Mouse (Mus musculus): ENCODE measurements around the gene Brf1. TPM values are rescaled to one million over a fixed set of nuclear protein-coding genes. Genes with fewer than 3 reads are reported as not detected.
A peak's percentile ranks its signal among the peaks of the same experiment; 100 is the strongest.

Gene Brf1
- polyA plus RNA-seq, 1 experiment from 2014 or later = 67.3 TPM

- Histone ChIP-seq H3K9ac (replicated peaks) (peak overlapping the region; percentile 98), H3K27ac (replicated peaks) (peak overlapping the region; percentile 78), H3K4me2 (replicated peaks) (peak overlapping the region; percentile 81), H3K4me3 (peak overlapping the region; percentile 100), H3K4me1 (peaks cover 39% of the 10 kb centered on the region), H3K9me3 (no peaks in the 10 kb centered on the region), H3K36me3 (no peaks in the 10 kb centered on the region), H3K27me3 (no peaks in the 10 kb centered on the region)
- WGBS = 1% methylated on average over 55 of the region's 64 CpGs
- peak; percentile 45 for ATAC-seq (replicated peaks)
Measured at GRCm38 (mm10) chr12:113014561-113015556, 14.4 kb upstream of the Brf1 start.

- peak; percentile 89 for ATAC-seq (replicated peaks)
- peaks cover 39% of the 10 kb centered on the region for H3K4me1 ChIP-seq
Measured at GRCm38 (mm10) chr12:113013604-113014558, 13.4 kb upstream of the Brf1 start, which contains the start of gene Pacs2. Gene Pacs2, plus strand, starts transcription at chr12:113014508.

GRCm38 (mm10) chr12:113013021-113013491 lies 12.6 kb upstream of the Brf1 start:
- H3K27ac ChIP-seq (replicated peaks) = peak overlapping the region; percentile 94
- WGBS = 59% methylated on average over 3 of the region's 3 CpGs
- H3K36me3 ChIP-seq = no peaks in the 10 kb centered on the region
- no peaks in the 10 kb centered on the region for H3K27me3 ChIP-seq
- H3K9ac ChIP-seq (replicated peaks) = peak overlapping the region; percentile 92; the same call in 1 of the 2 replicates
- H3K4me2 ChIP-seq (replicated peaks) = no peak overlapping the region
- no peak overlapping the region for H3K4me3 ChIP-seq
- H3K4me1 ChIP-seq = peaks cover 39% of the 10 kb centered on the region
- ATAC-seq (replicated peaks) = no peak
- no peaks in the 10 kb centered on the region for H3K9me3 ChIP-seq

More at GRCm38 (mm10) chr12:113013604-113014558, 13.4 kb upstream of the Brf1 start, which contains the start of gene Pacs2:
- 2% methylated on average over 83 of the region's 85 CpGs for WGBS
- Histone ChIP-seq H3K36me3 (no peaks in the 10 kb centered on the region), H3K9me3 (no peaks in the 10 kb centered on the region), H3K4me2 (replicated peaks) (peak within 1 kb of the TSS; percentile 81), H3K27ac (replicated peaks) (peak within 1 kb of the TSS; percentile 94), H3K27me3 (no peaks in the 10 kb centered on the region), H3K4me3 (peak within 1 kb of the TSS; percentile 100), H3K9ac (replicated peaks) (peak within 1 kb of the TSS; percentile 98)

GRCm38 (mm10) chr12:113012443-113012842 lies 11.9 kb upstream of the Brf1 start:
- no peak for ATAC-seq (replicated peaks)
- Histone ChIP-seq H3K4me3 (no peak overlapping the region), H3K27ac (replicated peaks) (peak overlapping the region; percentile 94; the same call in 1 of the 2 replicates), H3K4me1 (peaks cover 33% of the 10 kb centered on the region), H3K9me3 (no peaks in the 10 kb centered on the region), H3K36me3 (no peaks in the 10 kb centered on the region), H3K9ac (replicated peaks) (no peak overlapping the region), H3K4me2 (replicated peaks) (no peak overlapping the region), H3K27me3 (no peaks in the 10 kb centered on the region)
- whole genome bisulfite sequencing = 94% methylated on average over 5 of the region's 5 CpGs

- Histone ChIP-seq H3K9ac (replicated peaks) (no peak overlapping the region), H3K27me3 (no peaks in the 10 kb centered on the region), H3K27ac (replicated peaks) (no peak overlapping the region), H3K4me2 (replicated peaks) (no peak overlapping the region), H3K4me1 (peaks cover 28% of the 10 kb centered on the region), H3K9me3 (no peaks in the 10 kb centered on the region), H3K4me3 (no peak overlapping the region), H3K36me3 (no peaks in the 10 kb centered on the region)
- no peak for ATAC-seq (replicated peaks)
- 85% methylated on average over 6 of the region's 6 CpGs for WGBS
Measured at GRCm38 (mm10) chr12:113011702-113012360, 11.3 kb upstream of the Brf1 start.

DNA sequence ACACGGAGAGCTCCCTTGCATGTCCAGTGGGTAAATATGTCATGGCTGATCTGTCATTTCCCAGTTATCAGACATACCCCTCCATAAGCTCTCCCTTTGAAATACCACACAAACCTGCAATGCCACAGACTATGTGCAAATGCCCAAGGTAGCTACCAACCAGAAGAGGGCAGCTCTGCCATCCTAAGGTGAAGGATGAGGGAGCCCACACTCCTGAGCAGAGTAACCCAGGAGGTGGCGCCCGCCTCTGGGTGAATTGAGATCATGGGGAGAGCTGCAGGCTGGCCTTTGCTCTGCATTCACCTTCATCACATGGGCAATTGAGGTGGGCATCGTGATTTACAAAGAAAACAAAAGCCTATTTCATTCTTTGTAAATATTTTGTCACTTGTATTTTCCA lies 4.5 kb upstream of the Brf1 start:
- ATAC-seq (replicated peaks) = no peak
- WGBS = 33% methylated on average over 4 of the region's 4 CpGs

DNA sequence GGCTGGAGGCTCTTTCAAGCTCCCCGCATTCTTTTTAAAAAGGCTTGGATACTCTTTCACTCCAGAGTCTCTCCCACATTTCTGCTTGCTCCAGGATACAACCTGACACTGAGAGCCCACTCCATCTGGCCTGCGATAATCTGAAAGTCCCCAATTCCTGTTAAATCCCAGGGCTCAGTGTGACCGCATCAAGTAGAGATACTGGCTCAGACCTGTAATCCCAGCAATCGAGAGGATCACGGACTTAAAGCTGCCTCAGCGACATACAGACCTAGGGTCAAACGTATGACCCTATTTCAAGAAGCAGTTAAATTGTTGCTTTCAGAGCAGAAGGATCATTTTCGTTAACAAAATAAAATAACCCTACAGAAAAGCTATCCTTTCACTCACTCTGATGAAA lies 3.5 kb upstream of the Brf1 start:
- Histone ChIP-seq H3K4me1 (peaks cover 13% of the 10 kb centered on the region), H3K9ac (replicated peaks) (no peak overlapping the region), H3K4me2 (replicated peaks) (no peak overlapping the region), H3K27ac (replicated peaks) (no peak overlapping the region), H3K9me3 (no peaks in the 10 kb centered on the region), H3K4me3 (no peak overlapping the region), H3K36me3 (no peaks in the 10 kb centered on the region), H3K27me3 (no peaks in the 10 kb centered on the region)
- ATAC-seq (replicated peaks) = no peak
- WGBS = 84% methylated on average over 8 of the region's 8 CpGs

More for the DNA sequence above, 4.5 kb upstream of the Brf1 start:
- no peak overlapping the region for H3K9ac ChIP-seq (replicated peaks)
- no peaks in the 10 kb centered on the region for H3K9me3 ChIP-seq
- H3K27me3 ChIP-seq = no peaks in the 10 kb centered on the region
- no peak overlapping the region for H3K27ac ChIP-seq (replicated peaks)
- no peak overlapping the region for H3K4me3 ChIP-seq
- peaks cover 6% of the 10 kb centered on the region for H3K4me1 ChIP-seq
- H3K36me3 ChIP-seq = no peaks in the 10 kb centered on the region
- H3K4me2 ChIP-seq (replicated peaks) = no peak overlapping the region

GRCm38 (mm10) chr12:113002667-113003066 lies 2.2 kb upstream of the Brf1 start:
- Histone ChIP-seq H3K4me3 (no peak overlapping the region), H3K9ac (replicated peaks) (no peak overlapping the region), H3K36me3 (no peaks in the 10 kb centered on the region), H3K9me3 (no peaks in the 10 kb centered on the region), H3K27ac (replicated peaks) (no peak overlapping the region), H3K27me3 (no peaks in the 10 kb centered on the region), H3K4me2 (replicated peaks) (no peak overlapping the region), H3K4me1 (peaks cover 22% of the 10 kb centered on the region)
- 50% methylated on average over 2 of the region's 2 CpGs for WGBS
- ATAC-seq (replicated peaks) = no peak

DNA sequence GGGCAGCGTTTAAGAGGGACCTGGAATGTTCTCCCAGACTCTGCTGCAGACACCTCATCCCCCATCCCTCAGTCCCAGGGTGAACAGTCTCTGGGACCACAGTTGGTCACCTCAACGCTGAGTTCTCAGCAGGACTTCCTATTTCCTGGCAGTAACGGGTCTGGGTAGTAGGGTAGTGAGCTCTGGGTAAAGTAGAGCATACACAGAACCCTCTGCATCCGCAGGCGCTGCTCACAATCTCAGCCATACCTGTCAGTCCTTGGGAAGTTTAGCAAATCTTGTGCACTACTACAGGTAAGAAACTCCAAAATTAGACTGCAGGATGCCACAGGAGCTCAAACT lies 600 bp upstream of the Brf1 start:
- Histone ChIP-seq H3K4me1 (peaks cover 22% of the 10 kb centered on the region), H3K27me3 (no peaks in the 10 kb centered on the region), H3K36me3 (no peaks in the 10 kb centered on the region), H3K27ac (replicated peaks) (peak overlapping the region; percentile 96), H3K9ac (replicated peaks) (peak overlapping the region; percentile 91), H3K4me2 (replicated peaks) (peak overlapping the region; percentile 79), H3K9me3 (no peaks in the 10 kb centered on the region), H3K4me3 (peak overlapping the region; percentile 83)
- no peak for ATAC-seq (replicated peaks)
- WGBS = 5% methylated on average over 5 of the region's 5 CpGs

DNA sequence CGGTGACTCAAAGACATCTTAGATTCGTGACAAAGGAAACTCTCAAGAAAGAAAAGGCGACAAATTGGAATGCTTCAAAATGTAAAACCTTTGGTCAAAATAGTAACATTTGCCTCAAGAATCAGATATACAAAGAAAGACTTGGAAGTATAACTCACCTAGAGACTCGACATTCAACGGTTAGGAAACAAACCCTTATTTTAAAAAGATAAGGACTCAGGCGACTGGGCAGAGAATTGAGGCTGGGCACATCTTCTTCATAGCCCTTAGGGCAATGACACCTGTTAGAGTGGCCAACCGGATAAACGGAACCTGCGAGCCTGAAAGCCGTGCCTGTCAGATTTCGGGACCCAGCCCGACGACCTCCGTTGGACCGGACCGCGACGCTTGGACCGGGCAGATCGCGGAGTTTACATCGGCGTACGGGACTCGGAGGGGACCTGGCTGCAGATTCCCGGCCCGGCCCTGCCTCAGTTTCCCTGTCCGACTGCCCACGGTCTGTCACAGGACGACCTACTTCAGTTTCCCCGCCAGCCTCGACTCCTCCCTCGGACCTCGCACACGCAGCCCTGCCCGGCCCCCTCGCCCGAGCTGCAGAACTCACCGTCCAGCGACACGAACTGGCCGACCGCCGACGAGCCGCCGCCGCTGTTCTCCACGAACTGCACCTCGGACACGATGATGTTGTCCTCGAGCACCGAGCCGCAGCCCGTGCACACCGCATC lies 773 bp downstream of the Brf1 start:
- H3K36me3 ChIP-seq = no peaks in the 10 kb centered on the region
- H3K4me3 ChIP-seq = peak overlapping the region; percentile 83
- no peaks in the 10 kb centered on the region for H3K27me3 ChIP-seq
- no peak; the same call in none of the 2 replicates for ATAC-seq (replicated peaks)
- peaks cover 22% of the 10 kb centered on the region for H3K4me1 ChIP-seq
- peak overlapping the region; percentile 79 for H3K4me2 ChIP-seq (replicated peaks)
- peak overlapping the region; percentile 91 for H3K9ac ChIP-seq (replicated peaks)
- H3K27ac ChIP-seq (replicated peaks) = peak overlapping the region; percentile 96
- H3K9me3 ChIP-seq = no peaks in the 10 kb centered on the region
- WGBS = 1% methylated on average over 56 of the region's 56 CpGs

DNA sequence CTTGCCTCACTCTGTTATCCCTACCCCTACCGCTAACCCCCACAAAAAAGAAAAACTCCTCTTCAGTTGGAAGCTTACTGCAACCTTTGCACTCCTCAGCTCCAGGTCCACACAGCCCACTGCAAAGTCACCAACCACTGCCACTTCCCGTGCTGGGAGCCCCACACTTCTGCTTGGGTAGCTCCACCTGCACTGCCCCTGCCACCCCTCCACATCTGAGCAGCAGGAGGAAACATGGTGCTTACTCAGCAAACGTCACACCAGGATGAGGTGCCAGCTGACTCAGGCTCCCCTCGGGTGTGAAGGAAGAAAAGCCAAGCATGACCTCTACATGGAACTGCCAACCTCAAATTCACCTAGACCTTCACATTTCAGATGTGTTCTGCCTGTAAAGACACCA lies 6.4 kb downstream of the Brf1 start:
- no peak for ATAC-seq (replicated peaks)
- 80% methylated on average over 4 of the region's 4 CpGs for WGBS
- Histone ChIP-seq H3K9me3 (no peaks in the 10 kb centered on the region), H3K4me1 (peaks cover 11% of the 10 kb centered on the region), H3K27me3 (no peaks in the 10 kb centered on the region), H3K27ac (replicated peaks) (no peak overlapping the region), H3K36me3 (peaks cover 7% of the 10 kb centered on the region), H3K4me2 (replicated peaks) (no peak overlapping the region), H3K4me3 (no peak overlapping the region), H3K9ac (replicated peaks) (no peak overlapping the region)

Data from forebrain, embryonic 15.5 days (tissue).